Mouse (Mus musculus) left cerebral cortex, postnatal 25 days (tissue): ENCODE data around the gene Ep400. TPM values are rescaled to one million over a fixed set of nuclear protein-coding genes. Genes with fewer than 3 reads are reported as not detected.

Experiments
- DNase-seq, 2 experiments: peaks; one replicate each; pipeline ENCODE4 v3.0.0; 2022; ENCODE audit warnings: low spot score in 2 of 2, mixed read lengths in 1 of 2
- intact Hi-C: fragments of 180-260 bp; cut with DNase I; formaldehyde crosslinking; loops from one replicate; pipeline ENCODE4 v1.15.1; 2025
- microRNA-seq, 2 experiments: library from miRNA; unstranded; fragments of <30 nt; microRNA quantifications; one replicate each; pipeline ENCODE4 v1.2.0; 2022
- total RNA-seq, 2 experiments: library from RNA; stranded (reverse); gene quantifications; 2 replicates each; pipeline ENCODE4 v1.2.3; 2021

Gene Ep400
- total RNA-seq, 2 experiments from 2014 or later, result 92.6 to 100 TPM

GRCm38 (mm10) chr5:110619226-110619625 is 151.3 kb downstream of the Ep400 start:
- intact Hi-C loops, result no loop called here
- no peak for DNase-seq

Small RNAs within 50 kb of the gene (microRNA-seq; reads per million reads assigned to microRNA genes)
- gene Mir7026, result 2.0 to 4.0 reads per million in 2 experiments

Other genes with a start within 250 kb of the Ep400 start
- 100 to 1,000 TPM in 1 of 2 experiments, 10 to 100 TPM in 1; 90.0 to 123 TPM for gene Galnt9, start 226.4 kb downstream of the Ep400 start, total RNA-seq
- gene Noc4l, start 117.3 kb downstream of the Ep400 start, total RNA-seq, result 10 to 100 TPM; 24.9 to 25.6 TPM
- gene Ddx51, start 117.3 kb downstream of the Ep400 start, total RNA-seq, result 10 to 100 TPM; 23.7 to 26.4 TPM
- gene Pus1, start 9.9 kb upstream of the Ep400 start, total RNA-seq, result 10 to 100 TPM; 18.2 to 21.4 TPM
- gene Ulk1, start 39.4 kb upstream of the Ep400 start, total RNA-seq, result 10 to 100 TPM; 66.8 to 72.7 TPM
- 10 to 100 TPM in 1 of 2 experiments, 1 to 10 TPM in 1; 8.8 to 12.0 TPM for gene Hscb, start 69.1 kb upstream of the Ep400 start, total RNA-seq
- gene Chek2, start 69.3 kb upstream of the Ep400 start, total RNA-seq, result 1 to 10 TPM; 1.2 to 1.4 TPM
- 10 to 100 TPM; 11.6 to 13.2 TPM for gene Ttc28, start 109.1 kb upstream of the Ep400 start, total RNA-seq